Mouse (Mus musculus) testis, adult 2 months (tissue): ENCODE measurements around the gene Ss18l1.

Source experiments
- CTCF ChIP-seq: fragments of 200-500 bp; IDR thresholded peaks from 2 replicates; pipeline ENCODE4 v1.5.1; 2012; ENCODE audit warnings: low read depth, mild to moderate bottlenecking, inconsistent platforms, low read length, moderate library complexity; ENCODE audit not compliant: control insufficient read depth, insufficient read depth, insufficient replicate concordance
- POLR2A ChIP-seq: fragments of 200-500 bp; IDR thresholded peaks from 2 replicates; pipeline ENCODE4 v1.6.1; 2012; ENCODE audit warnings: low read depth, mild to moderate bottlenecking, inconsistent platforms, low read length, moderate library complexity; ENCODE audit not compliant: control insufficient read depth

DNA sequence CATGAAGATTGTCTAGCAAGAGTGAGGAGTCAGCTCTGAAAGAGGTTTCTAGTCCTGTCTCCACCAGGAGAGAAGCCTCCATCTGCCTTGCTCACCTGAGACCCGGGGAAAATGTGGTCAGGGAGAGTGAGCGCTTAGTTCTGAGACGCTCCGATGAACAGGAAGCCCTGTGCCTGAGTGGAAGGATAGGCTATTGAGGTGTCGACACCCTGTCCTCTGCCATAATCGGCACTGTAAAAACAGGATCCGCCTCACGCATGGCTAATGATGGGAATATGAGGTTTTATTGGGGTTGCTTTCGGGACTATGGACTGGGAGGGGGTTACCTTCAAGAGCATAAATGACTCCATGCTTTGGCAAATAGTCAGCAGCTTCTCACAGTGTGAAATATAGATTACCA lies 23.7 kb upstream of the Ss18l1 start:
- TF ChIP-seq CTCF: no peak
- no peak for TF ChIP-seq POLR2A
